Mouse (Mus musculus): ENCODE results near the gene Sparc.

The Sparc gene

DNA sequence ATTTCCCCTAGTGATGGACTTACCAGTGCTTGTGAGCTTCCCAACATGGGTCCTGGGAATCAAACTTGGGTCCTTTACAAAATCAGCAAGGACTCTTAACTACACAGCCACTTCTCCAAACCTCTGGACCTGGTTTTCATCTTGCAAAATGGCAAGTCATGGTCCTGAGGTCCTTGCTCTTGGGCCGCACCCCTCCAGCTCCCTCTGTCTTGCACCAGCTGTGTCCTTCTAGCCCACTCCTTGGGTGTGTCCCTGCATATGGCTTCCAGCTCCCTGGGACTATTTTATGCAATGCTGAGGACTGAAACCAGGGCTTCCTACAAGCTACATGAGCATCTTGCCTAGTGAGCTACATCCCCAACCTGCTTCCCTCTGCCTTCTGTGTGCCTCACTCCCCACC, at the start of gene Sparc:
Gene Sparc (minus strand): TSS at position 206 of the 400 bp plus-strand sequence.
- DNase-seq (ENCODE audit: low read depth) = no peak

DNA sequence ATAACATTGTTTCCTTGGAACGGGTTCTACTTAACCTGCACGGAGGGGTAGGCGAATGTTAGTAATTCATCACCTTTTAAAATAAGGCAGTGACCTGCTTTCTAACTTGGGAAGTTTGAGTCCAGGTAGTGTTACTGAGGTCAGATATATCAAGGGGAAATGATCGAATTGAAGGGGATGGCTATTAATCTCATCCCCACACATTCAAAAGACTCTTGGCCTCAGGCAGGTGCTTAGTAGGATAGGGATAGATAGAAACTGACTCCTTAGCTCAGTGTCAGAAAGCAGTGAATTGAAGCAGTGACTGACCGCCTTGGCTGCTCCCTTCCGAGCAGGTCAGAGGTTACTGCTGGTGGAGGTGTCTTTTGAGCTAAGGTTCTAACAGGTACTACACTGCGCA, 48.5 kb upstream of the Sparc start:
- DNase-seq (ENCODE audit: low read depth) = no peak

DNA sequence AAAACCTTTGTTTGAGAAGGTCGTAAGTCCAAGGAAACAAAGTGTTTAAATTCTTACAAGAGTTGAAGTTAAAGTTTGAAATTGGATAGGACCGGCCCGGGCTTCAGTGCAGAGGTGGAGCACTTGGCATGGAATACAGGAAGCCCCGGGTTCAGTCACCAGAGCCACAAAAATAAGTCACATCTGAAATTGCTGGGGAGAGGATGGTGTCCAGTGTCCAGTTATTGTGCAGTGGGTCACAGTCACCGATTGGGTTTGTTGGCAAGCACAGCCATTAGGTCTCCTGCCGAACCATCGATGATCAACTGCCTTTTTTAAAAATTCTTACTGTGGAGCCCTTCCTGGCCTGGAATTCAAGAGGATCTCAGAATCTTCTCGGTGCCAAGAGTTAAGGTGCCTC, 47.8 kb upstream of the Sparc start:
- DNase-seq (ENCODE audit: low read depth) = no peak

DNA sequence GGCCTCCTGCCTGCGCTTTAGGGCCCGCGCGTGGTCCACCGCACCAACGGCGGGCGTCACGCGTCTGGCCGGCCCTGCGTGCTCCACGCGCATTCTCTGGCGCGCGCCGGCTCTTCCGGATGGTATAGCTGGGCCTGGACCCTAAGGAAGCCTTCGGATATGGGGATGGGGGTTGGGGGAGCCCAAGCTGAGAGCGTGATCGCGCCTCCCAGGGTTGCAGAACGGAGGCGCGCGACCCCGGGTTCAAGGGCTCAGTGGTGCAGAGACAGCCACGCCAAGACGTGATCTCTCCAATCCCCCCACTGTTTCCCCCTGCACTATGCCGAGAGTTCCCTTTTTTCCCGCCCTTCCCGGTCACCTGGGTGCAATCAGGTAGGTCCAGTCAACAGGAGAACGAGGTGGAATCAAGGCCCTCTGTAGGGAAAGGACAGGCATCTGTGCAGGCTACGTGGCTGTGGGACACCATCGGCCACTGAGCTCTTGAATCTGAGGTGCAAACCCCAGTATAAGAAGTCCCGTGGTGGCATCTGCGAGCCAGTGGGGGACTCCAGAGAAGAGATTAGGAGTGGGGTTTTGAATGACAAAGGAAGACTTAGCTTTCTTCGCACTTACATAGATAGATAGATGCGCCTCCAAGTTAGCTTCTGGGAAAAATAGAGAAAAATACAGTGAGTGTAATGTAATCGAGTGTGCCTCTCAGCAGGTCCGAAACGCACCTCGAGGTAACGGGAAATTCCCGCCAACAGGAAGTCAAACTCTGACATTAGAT, 47.1 kb upstream of the Sparc start:
- no peak for DNase-seq (ENCODE audit: low read depth)

DNA sequence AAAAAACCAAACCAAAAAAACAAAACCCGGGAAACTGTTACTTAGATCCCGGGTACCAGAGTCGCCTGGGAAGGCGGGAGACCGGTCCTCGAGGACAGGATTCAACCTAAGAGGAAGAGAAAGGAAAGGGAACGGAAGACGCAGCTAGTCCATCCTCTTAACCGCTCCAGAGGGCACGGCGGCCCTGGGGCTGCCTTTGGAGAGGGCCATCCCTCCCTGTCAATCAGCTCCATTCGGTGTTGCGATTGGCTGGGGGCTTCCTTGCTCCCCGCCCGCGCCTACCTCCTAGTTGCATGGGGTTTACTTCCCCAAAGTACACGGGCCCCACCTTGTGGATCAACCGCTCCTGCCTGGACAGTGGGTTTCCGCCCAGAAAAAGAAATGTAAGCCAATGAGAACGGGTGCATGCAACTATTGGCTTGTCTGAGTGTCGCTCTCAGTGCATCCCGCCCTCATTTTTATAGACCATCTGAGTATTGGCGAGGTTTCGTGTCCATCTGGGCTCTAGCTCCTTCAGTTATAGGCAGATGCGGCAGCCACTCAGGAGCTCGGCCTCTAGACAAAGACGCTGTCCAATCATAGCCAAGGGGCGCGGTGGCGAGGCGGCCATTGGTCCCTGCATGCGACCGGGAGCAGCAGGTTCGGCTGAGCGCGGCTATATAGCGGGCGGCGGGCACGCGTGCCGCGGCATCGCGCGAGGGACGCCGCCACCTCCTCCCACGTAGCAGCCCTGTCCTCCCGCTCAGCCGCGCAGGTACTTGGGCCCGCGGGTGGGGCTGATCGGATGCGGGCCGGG, 46.3 kb upstream of the Sparc start, which contains the start of gene G3bp1:
Gene G3bp1 (plus strand): TSS at position 638 of the 796 bp plus-strand sequence.
- peak; percentile 99 for DNase-seq (ENCODE audit: low read depth)

DNA sequence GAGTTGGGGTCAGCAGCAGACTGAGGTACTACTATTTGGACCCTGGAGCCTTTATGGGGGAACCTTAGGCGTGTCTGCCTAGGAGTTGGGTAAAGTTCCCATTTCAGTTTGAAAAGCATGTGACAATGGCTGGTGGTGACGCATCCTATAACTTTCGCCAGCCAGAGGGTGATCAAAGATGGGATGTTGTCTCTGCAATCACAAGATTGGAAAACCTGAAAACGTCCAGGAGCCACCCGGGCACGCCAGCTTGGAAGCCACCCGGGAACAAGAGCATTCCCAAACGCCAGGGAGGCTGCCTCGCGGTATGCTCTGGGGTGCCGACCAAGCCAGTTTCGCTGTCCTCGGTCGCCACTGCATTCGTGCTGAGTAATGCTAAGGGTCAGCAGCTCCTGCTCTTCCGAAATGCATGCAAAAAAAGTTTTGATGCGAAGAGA, 45.6 kb upstream of the Sparc start:
- DNase-seq (ENCODE audit: low read depth) = no peak

DNA sequence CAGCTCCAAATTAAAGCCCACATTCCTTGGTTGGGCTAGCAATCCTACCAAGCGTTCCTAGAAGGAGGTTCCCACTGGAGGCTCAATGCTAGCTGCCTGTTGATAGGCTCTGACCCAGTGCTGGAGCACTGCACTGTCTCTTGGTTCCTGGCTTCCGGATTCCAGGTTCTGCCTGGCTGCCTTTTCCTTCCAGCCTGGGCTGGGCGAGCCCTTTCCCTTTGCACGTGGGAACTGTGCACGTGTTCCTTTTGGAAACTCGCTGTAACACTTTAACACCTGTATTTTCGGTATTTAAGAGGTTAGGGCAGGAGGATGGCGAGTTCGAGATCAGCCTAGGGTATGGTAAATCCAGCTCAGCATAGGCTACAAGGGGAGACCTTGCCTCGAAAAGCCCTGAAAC, 45.0 kb upstream of the Sparc start:
- DNase-seq (ENCODE audit: low read depth) = no peak

DNA sequence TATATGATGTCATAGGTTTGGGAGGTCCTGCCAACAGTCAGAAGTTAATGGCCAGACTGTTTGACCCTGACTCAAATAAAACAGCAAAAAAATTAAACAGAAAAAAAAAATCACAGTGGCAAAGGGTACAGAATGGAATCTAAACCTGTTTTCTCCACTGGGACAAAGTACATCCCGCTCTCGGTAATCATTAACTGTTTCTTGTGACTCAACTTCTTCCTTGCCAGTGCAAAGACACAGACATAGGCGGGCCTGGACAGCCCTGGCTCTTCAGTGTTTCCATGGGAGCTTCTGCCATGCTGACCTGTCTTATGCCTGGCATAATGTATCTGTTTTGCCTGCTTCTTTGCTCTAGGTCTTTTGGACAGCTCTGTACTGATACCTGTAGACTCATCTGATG, 42.2 kb upstream of the Sparc start:
- no peak for DNase-seq (ENCODE audit: low read depth)

DNA sequence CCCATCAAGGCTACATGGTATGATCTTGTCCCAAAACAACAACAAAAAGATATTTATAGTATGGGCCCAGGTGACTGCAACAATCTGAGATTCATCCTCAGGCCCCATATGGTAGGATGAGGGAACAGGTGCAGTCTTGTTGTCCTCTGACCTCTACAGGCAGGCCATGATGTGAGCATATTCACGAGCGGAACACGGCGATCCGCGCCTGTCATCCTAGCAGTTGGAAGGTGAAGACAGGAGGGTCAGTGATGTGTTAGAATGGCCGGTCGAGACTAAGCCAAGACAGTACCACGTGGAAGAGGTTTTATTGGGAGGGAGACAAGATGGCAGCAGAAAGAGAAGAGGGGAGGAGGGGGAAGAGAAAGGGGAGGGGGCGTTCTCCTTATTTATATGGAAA, 41.7 kb upstream of the Sparc start:
- no peak for DNase-seq (ENCODE audit: low read depth)

DNA sequence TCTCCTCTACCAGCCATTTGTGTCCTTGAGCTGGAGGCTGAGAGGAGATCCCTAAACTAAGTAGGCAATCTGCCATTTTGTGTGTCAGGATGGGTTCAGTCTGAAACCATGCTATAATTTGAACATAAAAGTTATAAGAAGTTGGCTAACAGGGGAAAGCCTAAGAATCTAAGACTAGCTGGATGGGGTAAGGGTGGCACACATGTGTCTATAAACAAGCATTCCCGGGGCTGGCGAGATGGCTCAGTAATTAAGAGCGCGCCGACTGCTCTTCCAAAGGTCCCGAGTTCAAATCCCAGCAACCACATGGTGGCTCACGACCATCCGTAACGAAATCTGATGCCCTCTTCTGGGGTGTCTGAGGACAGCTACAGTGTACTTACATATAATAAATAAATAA, 39.2 kb upstream of the Sparc start:
- no peak for DNase-seq (ENCODE audit: low read depth)

DNA sequence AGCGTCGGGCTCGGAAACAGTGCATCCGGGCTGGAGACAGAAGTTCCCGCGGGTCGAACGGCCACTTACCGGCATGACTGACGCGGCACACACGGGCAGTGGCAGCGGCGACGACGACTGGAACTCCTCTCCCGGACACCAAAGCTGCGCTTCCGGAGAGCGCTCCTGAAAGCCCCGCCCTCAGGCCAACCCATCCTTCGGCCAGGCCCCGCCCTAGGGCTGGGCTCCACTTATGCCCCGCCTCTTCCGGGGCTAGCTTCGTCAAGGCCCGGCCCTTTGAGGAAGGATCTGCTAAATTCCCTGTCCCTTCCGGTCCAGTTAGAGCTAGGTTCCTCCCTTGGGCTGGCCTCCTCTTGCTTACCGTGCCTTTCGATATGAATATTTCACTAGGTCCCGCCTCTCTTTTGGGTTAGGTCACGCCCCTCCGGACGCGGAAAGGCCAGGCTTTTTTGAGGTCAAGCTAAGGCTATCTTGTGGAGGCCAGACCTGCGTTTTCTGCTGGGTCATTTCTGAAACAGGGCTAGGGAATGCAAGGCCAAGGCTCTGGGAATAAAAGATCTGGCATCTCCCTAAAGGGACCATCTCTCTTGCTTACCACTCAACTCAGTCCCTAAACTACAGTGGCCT, 38.1 kb upstream of the Sparc start, which contains the start of gene Atox1:
Gene Atox1 (minus strand): TSS at position 221 of the 627 bp plus-strand sequence.
- peak; percentile 94 for DNase-seq (ENCODE audit: low read depth)

DNA sequence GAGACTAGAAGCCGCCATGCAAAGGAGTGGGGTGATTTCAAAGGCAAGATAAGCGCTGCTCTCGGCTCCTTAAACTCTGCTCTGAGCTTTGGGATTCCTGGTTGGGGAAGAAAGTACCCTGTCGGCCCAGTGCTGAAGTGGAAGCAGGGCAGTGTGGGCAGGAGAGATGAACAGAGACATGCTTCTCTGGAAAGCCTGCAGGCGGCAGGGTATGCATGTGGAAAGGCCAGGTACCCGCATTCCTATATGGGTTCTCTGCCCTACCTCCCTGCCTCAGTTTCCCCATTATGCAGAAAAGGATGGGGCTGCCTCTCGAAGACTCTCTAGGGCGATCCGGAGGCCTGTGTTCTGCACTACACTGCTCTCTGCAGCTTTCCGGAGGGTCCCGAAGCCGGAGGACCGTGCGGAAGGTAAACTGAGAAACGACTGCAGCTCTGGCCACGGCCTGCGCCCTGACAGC, 37.6 kb upstream of the Sparc start:
- no peak for DNase-seq (ENCODE audit: low read depth)

DNA sequence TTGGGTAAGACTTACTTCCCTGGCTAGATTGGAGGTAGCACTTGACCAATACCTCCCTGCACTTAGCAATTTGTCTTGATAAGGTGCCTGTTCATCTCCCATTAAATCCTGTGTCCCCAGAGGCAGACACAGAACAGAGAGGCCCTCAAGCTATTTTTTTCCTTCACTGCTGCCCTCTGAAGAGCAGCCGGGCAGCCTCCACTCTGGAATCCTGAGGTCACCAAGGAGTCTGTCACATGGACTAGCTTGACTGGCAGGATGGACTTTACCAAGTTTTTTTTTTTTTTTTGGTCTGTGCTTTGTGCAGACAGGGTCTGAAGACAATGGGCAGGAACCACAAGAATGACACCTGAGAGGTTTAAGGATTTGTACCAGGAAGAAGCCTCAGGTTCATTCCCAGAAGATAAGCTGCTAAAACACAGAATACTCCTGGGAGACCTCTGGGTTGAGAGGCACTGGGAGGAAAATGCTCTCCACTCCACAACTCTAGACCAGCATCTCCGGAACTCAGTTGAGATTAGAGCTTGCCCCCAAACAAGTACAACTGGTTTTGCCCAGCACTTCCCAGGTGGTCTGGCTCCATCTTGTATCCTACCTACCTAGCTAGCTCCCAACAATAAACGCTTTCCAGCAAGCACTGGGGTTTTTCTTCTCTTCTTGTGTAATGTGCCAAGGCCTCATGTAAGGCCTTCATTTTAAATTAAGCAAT, 37.0 kb upstream of the Sparc start:
- DNase-seq (ENCODE audit: low read depth) = no peak

DNA sequence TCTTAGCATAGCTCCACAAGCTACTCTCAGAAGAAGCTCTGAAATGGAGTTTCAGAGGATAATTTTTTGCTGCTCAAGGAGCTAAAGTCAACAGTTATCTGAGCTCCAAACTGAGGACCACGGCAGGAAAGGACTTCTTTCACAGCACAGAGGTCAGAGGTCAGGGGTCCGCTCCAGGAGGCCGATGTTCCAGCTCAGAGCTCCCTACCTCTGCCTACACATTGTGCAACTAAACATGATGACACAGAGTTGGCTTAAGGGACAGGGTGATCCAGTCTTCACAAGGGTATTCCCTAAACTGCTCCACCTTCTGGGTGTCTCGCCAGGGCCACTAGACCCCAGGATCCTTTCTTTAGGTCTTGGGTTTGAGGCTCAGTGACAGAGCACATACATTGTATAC, 35.5 kb upstream of the Sparc start:
- DNase-seq (ENCODE audit: low read depth) = no peak

DNA sequence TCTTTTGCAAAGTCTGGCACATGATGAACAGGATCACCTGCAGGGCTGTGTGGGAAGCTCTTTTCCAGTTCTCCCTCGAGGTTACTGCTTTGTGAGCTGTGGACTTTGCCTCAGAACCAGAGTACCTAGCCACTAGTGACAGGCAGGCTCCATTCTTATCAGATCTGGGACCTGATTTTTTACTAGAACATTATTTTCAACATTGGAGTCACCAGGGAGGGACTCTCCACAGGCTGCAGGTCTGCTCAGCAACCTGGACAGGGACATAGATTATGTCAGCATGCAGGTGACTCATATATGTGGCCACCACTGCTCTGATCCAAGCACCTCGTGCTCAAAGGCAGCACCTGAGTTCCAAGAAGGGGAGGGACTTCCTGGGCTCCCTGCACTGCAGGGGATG, 32.2 kb upstream of the Sparc start:
- DNase-seq (ENCODE audit: low read depth) = no peak

DNA sequence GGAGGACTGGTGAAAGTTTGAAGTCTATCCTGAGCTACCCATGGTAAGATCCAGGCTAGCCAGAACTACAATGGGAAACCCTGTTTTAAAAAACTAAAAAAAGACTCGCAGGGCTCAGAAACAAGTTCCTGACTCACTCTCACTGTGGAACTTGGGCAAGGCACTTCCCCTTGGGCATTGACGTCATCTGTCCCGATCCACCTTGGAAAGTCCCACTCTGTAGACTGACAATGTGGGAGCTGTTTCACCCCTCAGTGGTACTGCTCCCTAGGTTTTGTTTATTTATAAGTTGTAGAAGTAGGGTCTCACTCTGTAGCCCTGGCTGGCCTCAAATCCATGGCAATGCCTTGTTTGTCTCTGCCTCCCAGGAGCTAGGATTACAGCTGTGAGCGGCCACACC, 30.7 kb upstream of the Sparc start:
- DNase-seq (ENCODE audit: low read depth) = no peak

DNA sequence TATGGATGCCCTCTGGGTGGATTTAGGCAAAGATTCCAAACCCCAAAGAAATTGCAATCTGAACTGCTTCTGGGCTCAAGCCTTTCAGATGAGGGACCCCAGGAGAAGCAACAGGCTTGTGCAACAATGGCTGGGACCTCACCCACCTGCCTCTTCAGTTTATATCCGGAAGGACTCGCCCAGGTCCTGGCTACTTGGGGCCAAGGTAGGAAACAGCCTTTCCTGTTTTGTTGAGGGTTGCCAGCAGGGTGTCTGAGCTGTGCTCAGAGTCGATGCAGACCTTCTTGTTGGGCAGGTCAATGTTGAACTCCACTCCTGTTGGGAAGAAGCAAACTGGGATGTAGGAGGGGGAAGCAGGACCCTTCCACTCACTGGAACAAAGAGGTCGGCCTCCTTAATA, 27.3 kb upstream of the Sparc start:
- DNase-seq (ENCODE audit: low read depth) = no peak

DNA sequence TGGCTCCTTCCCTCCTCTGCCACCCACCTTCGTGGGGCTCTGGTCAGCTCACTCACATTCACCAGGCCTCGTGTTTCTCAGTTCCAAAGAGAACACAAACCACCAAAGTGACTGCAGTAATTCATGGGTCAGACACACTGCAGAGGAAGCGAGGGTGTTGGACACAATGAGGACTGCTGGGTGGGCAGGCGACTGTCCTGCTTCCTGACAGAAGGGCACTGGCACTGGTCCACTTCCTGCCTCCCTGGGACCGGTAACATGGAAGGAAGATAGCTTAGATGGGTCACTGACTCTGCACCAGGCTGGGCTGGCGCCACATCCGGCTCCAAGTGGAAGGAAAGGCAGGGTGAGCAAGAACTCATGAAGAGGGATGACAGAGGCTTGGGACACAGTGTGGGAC, 26.5 kb upstream of the Sparc start:
- DNase-seq (ENCODE audit: low read depth) = no peak

DNA sequence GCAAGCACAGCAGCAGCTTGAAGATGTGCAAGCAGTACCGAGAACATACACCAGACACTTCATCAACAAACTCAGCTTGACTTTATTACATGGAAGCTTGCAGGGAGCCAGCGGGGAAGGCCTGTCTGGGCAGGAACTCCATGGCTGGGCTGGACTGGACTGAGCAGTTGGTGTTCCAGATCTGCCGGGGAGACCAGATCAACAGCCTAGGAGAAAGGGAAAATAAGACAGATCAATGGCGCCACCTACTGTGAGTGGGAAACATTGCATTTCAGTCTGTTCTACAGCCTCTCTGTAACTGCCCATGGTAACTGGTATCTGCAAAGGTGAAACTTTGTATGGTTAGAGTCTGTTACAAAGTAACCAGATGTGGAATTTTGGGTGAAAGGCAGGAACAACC, 23.6 kb upstream of the Sparc start:
- DNase-seq (ENCODE audit: low read depth) = no peak

DNA sequence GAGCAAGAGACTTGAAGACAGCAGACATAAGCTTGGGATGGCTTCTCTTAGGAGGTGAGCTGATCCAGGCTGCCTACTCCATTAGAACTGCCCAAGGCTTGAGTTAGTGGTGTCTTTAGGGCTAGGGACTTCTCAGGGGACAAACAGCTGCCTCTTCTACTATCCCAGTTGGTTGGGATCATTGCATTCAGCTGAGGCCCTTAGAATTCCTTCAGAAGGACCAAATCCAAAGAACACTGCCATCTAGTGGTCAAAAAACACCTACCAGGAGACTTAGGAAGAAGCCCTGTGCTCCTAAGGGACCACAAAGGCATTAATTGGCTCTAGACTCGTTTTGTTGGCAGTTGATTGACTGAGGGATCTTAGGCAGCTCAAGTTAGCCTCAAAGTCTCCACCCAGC, 21.8 kb upstream of the Sparc start:
- peak; percentile 34 for DNase-seq (ENCODE audit: low read depth)

DNA sequence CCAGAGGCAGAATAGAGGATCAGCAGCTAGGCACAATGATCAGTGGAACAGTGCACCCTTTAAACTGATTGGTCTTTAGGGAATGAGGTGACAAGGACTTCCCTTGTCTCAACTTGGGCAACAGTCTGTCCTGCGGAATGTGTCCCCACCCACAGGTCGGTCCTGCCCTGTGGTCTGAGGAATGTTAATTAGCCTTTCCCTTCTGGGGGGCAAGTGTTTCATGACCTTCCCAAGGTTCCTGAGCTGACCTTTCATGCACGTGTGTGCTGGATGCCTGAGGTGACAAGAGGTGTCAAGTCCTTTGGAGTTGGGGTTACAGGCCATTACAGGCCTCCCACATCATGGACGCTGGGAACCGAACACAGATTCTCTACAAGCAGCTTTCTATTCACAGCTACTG, 16.7 kb upstream of the Sparc start:
- DNase-seq (ENCODE audit: low read depth) = no peak

DNA sequence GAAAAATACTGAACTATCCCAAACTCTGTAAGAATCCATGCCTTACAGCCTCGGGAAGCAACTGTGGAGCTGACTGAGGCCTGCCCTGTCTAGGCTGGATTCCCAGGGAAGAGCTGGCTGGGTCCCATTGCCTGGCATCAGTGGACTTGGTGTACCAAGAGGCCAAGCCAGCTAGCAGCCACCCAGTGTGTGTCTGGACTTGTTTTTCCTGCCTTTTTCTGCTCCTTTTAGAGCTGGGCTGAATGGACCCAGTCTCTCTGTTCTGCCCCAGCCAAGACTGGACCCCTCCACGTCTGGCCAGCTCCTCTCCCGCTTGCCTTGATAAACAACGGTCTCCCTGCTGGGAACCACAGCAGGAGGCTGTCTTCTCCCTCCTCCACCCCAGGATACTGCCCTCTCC, 15.0 kb upstream of the Sparc start:
- no peak for DNase-seq (ENCODE audit: low read depth)
